Mouse (Mus musculus): ENCODE measurements around the gene Fggy.

DNA sequence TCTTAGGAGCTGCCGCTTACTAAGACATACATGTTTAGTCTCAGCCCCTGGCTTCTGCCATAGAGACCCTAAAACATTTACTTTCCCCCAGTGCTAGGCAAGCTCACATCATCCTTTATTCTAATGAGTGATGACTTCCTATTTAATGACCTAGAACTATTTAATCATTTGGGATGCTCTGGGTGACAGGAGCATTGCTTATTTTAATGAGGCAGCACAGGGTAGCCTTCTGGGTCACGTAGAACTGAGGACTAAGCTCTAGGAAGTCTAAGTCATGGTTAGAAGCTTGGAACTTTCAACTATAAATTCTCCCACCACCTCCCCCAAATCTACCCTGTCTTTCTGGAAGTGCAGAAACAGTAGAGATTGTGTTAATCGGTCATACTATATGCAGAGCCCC, 111.2 kb downstream of the Fggy start:
- TF ChIP-seq GATA1 (IDR thresholded peaks at IDR 0.05; ENCODE audit: low read length): no peak
- no peak for TF ChIP-seq TAL1 (IDR thresholded peaks at IDR 0.05; ENCODE audit: low read length)

All from erythroblast, embryonic 14.5 days (primary cell).